Mouse (Mus musculus): Measurements from ENCODE around the gene Klhdc4.

Klhdc4 gene

DNA sequence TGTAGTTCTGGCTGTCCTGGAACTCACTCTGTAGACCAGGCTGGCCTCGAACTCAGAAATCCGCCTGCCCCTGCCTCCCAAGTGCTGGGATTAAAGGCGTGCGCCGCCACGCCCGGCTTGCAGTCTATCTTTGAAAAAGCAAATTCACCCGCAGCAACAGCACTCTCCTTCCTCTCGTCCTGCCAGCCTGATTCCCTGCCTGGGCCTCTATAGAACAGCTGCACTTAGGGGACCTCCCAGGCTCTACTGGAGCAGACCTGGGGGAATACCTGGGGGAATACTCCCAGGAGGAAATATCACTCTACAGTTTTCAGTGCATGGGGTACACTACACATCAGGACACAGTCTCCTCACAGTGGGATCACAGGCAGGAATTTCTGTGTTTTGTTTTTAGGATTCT, 19.9 kb upstream of the Klhdc4 start:
- no peak for DNase-seq (ENCODE audit: low spot score)

DNA sequence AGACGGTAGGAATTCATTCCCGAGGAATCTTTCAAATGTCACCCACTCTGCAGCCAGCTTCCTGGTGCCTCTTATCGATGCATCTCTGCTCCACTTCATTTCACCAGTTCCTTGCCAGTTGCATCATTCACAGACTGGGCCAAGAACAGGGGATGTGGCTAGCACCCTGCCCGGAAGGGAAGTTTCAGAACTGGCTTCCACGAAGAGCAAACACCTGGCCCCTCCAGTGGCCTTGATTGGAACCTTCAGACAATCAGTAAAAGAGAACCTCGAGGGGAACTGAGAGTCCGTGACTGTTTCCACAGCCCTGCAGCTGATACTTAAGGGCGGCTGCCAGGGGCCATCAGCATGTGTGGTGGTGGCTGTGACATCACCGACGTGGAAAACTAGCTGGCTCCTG, 19.1 kb upstream of the Klhdc4 start:
- DNase-seq (ENCODE audit: low spot score), result no peak

DNA sequence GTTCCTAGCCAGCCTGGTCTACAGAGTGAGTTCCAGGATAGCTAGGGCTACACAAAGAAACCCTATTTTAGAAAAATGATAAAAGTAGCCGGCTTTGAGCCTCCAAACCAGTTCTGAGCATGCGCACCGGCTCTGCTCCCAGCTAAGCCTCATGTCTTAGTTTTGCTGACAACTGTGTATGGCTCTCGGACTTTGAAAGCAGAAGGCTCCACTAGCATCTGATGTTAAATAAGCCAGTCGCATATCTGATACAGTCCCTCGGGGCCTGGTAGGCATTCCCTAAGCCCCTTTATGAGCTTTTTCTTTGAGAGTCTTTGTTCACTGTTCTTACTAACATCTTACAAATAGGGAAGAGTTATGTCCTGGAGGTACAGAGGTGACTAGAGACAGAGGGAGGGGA, 18.6 kb upstream of the Klhdc4 start:
- no peak for DNase-seq (ENCODE audit: low spot score)

DNA sequence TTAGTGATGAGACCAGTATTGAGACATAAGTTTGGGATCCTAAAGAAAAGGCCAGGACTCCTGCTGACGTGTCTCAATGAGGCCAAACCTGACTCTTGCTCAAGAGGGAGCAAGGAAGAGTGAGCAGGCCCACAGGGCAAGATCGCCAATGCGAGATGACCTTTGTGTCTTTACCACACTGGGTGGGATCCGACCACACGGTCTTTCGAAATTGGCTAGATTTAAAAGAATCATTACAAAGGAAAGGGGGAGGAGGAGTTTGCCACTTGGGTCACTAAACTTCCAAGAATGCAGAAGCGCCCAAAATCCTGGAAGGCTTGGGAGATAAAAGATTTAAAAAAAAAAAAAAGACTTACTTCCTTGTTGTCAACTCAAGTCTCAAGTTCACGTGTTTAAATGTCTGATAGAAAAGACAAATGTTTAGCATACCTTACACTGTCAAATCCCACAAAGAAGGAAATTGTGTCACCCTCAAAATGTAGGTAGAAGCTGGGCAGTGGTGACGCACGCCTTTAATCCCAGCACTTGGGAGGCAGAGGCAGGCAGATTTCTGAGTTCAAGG, 18.0 kb upstream of the Klhdc4 start:
- no peak for DNase-seq (ENCODE audit: low spot score)

DNA sequence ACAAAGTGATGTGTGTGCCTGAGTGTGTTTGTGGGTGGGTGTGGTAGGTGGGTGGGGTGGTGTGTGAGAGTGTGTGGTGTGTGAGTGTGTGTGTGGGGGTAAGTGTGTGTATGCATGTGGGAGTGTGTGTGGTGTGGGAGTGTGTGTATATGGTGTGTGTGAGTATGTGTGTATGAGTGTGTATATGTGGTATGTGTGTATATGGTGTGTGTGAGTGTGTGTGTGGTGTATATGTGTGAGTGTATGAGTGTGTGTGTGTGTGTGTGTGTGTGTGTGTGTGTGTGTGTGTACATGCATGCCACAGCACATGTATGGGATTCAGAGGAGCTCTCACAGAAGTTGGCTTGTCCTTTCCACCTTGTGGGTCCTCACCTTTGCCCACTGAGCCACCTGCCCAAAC, 17.4 kb upstream of the Klhdc4 start:
- DNase-seq (ENCODE audit: low spot score), result no peak

DNA sequence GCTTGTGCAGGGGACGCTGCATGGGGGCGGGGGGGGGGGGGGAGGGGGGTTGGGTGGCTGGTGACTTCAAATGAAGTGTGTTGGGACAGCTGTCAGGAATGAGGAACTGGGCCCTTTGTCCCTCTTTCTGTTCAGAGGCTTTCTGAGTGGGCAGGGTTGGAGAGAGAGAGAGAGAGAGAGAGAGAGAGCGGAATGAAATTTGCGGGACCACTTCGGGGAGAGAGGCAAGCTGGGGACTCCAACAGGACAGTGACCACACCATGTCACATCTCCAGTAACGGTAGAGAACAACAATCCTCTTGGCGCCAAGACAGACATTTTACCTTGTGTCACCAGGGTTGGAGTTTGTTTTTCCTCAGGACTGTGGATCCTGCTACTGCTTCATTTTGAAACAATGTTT, 15.4 kb upstream of the Klhdc4 start:
- no peak for DNase-seq (ENCODE audit: low spot score)

DNA sequence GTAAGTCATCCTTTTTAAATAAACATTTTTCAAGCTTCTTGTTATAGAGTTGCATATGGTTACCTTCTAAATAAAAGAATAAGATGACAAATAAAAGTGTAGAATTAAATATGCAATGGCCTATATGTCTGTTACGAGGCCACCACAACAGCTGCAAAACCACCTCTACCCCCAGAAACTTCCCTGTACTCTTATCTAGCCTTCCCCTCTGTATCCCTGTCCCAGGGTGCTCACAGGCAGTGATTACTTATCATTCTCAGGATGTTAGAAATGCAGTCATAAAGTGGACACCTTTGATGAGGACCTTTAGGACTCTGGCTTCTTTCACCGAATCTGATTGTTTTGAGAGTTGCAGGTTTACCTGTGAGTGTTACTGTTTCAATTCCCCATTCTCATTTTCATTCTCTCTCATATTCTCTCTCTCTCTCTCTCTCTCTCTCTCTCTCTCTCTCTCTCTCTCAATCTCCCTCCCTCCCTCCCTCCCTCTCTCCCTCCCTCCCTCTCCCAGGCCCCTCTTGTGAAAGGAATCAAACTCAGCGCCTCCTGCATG, 13.9 kb upstream of the Klhdc4 start:
- DNase-seq (ENCODE audit: low spot score), result no peak

DNA sequence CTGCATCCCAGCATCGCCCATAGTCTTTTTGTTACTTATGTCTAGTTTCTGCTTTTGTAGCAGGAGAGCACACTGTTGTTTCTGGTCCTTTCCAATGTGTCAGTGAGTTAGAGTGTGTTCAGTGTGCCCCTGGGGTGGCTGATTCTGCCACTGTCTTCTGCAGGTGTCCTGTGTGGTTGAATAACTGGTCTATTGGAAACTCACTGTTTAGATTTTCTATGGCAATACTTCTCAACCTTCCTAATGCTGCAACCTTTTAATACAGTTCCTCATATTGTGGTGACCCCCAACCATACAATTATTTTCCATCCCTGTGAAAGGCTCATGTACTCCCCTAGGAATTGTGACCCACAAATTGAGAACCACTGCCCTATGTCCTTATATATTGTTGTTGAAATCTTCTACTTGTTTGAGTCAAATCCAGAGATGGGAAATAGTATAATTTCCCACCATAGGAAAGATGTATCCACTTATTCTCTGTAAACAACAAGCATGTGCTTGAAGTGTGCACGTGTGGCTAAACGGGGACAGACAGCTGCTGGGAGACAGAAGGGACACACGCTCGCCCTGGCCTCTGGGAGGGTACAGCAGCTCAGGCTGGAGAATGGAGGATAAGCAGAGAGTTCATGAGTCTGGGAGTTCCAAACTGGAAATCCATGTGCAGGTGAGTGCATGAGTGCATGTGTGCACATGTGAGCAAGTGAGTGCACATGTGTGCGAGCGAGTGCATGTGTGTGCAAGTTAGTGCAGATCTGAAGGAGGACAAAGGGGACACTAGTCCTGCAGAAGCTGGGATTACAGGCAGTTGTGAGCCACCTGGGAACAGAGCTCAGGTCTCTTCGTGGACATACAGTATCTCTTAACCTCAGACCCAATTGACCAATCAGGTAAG, 12.9 kb upstream of the Klhdc4 start:
- DNase-seq (ENCODE audit: low spot score), result no peak

DNA sequence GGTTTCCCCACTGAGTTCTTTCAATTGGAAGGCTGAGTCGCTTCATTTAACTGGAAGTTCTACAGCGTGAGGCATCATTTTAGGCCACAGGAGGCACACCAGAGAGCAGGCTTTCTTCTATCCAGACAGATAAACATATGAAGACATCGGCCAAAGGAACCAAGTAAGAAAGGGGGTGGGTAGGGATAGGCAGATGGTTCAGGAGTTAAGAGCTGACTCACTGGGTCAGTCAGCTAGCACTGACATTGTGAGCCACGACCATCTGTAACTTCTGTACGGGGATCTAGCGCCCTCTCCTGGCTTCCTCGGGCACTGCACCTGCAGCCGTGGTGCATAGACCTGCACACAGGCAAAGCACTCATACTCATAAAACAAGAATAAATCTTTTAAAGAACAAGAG, 11.9 kb upstream of the Klhdc4 start:
- peak; percentile 82 for DNase-seq (ENCODE audit: low spot score)

DNA sequence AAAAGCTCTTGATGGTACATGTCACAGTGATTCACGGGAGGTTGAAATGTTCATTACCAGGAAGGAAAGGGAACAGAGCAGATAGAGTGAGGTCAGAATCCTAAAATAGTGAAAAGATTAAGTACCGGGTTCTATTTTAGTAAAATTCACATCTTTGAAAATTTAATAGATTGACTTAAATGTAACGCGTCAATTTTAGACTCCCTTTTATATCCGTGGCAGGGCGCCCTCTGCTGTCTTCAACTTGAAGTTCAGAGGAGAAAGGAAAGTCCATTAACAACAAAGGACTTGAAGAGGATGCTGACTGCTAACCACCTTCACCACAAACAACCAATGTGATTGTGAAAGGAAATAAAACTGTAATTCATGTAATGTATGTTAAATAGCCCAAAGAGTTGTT, 3.1 kb upstream of the Klhdc4 start:
- DNase-seq (ENCODE audit: low spot score), result peak; percentile 83

DNA sequence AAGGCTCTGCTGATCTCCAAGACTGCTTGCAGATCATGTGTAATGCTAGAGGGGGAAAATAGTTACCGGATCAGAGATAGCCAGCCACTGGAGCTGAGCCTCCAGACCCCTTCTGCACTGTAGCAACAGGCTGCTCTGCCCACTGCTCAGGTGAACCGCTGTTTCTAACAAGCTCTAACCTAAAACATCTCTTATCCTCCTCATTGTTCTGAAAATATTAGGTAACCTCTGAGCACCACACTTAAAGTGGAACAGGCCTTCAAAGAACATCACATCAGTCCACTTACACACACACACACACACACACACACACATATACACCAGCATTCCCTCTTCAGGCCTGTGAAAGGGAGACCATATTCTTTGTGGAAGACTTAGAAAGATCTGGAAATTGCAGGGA, 2.7 kb upstream of the Klhdc4 start:
- no peak for DNase-seq (ENCODE audit: low spot score)

DNA sequence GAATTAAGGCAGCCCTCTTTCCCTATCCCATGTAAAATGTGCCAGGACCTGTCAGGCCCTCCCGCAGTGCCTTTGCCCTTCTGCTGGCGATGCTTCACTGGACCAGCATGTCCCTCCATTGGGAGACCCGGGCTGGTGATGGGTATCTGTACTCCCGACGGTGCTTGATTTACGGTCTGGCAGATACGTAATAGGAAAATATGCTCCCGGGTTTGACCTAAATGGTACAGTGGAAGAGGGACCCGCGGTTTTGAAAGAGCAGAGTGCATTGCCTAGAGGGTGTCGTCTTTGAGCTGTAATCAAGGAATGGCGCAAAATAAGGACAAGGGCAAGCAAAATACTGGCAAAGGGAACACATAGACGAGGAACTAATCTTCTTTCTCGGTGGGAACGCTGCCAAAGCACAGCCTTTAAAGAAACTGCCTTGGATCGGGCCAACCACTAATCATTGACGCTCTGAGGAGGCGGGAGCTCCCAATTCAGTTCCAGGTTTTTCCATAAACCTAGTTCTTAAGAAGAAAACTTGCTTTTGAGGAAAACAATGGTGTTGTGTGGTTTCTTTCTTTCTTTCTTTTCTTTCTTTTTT, 501 bp upstream of the Klhdc4 start:
- DNase-seq (ENCODE audit: low spot score), result no peak

DNA sequence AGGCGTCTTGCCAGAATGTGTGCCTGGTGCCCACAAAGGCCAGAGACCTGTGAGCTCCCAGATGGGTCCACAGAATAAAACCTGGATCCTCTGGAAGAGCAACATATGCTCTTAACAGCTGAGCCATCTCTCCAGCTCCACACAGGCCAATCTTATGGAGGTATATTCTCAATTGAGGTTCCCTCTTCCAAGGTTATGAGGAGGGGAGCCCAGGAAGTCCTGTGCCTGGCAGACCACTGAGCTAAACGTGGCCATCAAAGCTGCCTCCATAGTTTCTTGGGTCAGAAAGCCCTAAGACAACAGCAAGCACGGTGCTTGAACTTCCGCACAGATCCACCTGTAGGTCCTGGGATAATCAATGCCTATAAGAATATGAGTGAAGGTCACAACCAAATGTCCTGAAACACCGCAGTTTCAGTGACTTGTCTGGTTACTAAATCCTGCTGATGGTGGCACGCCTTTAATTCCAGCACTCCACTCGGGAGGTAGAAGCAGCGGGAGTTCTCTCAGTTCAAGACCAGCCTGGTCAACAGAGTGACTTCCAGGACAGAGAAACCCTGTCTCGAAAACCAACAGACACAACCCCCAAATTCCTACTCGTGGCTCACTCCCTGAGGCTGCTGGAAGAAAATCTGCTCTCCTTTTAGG, 869 bp downstream of the Klhdc4 start:
- DNase-seq (ENCODE audit: low spot score), result no peak

DNA sequence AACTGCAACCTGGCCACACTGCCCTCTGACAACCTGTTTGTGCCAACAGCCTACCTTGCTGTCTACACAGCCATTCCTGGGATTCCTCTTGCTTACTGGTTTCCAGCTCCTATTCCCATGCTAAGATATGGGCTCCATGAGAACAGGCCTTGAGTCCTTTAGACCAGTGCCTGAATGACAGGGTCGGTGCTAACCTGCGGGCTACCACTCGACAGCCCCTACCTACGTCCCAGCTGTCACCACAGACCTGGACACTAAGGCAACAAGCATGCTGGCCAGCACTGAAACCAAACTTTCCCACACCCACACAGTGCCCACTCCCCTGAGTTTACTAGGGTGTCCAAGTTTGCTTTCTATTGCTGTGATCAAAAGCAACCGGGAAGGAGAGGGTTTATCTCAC, 1.6 kb downstream of the Klhdc4 start:
- no peak for DNase-seq (ENCODE audit: low spot score)

DNA sequence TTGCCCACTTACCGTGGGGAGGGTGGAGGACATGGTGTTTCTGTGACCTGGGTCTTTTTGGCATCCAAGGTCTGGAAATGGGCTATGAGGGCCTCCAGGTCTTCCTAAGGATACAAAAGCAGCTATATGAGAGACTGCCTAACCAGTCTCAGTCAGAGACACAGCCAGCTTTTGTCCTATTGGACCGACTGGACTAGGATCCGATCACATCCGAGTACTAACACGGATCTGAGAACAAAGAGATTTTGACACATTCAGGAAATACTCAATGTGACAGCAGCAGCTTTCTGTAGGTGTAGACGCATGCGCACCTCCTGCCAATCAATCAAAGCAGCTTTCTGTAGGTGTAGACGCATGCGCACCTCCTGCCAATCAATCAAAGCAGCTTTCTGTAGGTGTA, 7.6 kb downstream of the Klhdc4 start:
- no peak for DNase-seq (ENCODE audit: low spot score)

DNA sequence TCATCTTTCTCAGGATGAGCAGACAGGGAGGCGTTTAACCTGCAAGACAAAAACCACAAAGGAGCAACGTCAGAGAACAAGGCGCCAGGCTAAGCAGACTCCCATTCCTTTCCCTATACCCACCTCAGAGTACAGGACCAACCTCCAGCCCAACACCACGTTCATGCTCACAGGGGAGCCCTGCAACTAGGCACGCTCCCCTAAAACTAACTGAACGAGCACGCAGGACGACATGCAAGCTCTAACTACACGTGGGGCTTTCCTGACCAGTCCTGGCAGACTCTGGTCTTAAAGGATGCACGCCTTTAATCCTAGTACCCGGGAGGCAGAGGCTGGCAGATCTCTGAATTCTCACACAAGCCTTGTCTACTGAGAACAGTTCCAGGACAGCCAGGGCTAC, 8.0 kb downstream of the Klhdc4 start:
- no peak for DNase-seq (ENCODE audit: low spot score)

DNA sequence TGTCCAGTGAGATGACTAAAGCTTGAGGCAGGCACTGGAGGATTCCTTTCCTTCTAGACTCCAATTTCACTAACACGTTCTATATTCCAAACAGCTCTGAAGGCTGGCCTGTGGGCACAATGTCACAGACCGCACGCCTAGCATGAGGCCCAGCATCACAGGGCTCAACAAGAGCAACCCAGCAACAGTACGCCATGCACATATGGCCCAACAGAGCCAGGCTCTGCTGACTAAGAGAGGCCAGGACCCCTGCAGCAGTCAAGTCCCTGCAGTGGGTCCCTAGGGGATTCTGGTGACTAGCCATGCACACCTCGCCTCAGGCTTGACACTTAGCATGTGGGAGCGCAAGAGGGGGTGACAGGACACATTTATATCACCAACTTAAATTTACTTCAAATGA, 8.5 kb downstream of the Klhdc4 start:
- no peak for DNase-seq (ENCODE audit: low spot score)

DNA sequence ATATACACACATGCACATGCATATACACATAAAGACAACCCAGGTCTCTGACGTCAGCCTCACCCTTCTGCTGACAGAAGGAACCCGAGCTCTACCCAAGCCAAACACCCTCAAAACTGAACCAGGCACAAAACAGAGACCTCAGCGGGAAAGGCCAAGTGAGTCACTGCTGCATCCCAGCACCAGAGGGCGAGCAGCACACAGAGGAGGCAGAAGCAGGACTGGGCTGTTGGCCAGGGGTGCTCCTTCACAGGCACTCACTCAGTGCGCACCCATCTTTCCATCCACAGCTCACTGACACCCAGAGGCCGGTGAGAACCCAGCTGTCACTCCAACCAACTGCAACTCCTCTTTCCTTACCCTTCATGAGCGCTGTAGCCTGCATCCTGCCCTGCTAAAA, 11.1 kb downstream of the Klhdc4 start:
- DNase-seq (ENCODE audit: low spot score), result no peak

DNA sequence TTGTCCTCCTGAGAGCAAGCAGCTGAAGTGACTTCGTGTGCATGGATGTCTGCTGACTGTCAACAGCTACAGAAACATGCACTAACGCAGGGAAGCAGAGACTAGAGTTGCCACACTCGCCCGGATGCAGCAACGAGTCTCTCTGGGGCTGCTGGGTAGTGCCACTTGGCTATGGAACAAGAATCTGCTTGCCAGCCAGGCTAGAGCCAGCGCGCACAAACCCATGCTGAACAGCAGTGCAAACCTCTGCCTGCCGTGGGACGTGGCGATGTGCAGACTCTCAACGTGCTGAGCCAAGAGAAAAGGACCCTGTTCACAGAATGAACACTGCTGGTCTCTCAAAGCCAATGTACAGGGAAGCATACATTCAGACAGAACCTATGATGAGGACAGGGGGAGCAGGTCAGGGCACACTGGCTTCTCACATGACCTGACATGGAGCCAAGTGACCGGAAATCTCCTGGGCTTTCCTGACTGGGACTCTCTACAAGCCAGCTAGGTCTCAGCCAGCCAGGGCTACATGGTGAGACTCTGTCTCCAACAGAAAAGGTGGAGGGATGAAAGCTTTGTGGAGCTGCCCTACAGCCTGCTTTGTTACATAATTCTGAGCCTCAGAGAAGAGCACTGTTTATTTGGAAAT, 17.3 kb downstream of the Klhdc4 start:
- no peak for DNase-seq (ENCODE audit: low spot score)

DNA sequence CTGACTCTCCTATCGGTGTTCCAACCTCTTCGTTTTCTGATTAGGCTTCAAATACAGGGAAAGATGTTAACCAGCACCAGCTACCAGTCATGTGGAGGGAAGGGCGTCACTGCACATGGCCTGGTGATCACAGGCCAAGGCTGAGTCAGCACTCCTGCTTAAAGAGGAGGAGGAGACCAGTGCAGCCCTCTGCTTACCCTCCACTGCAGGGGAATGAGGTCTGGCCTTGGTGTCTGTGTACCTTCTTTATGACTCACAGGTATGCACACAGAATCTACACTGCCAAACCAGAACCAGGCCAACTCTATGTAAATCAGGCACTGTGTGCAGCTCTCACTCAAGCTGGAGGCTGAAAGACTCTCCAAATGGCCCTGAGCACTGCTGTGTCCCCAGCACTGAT, 17.9 kb downstream of the Klhdc4 start:
- no peak for DNase-seq (ENCODE audit: low spot score)

DNA sequence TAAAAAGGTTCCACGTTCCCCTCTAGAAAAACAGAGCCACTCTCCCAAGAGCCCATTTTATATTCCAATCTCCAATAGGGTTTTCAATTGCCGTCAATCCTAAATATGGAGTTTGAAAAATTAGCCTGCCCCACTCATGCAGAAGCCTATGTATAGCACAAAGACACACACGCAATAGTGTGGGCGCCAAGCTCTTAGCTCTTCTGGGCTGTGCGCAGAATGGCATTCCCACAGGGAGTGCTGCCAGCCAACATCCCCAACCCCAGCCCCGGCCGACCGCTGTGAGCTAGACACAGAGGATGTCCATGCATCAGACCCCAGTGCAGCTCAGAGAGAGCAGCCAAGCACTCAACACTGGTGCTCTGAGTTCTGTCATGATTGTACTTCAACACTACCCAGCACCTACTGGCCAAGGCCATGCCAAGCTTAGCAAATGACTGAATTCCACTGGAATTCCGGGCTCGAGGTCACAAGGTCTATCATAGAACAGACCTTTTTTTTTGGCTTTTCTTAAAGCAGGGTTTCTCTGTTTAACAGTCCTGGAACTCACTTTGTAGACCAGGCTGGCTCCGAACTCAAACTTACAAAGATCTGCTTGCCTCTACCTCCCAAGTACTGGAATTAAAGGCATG, 19.7 kb downstream of the Klhdc4 start:
- no peak for DNase-seq (ENCODE audit: low spot score)

DNA sequence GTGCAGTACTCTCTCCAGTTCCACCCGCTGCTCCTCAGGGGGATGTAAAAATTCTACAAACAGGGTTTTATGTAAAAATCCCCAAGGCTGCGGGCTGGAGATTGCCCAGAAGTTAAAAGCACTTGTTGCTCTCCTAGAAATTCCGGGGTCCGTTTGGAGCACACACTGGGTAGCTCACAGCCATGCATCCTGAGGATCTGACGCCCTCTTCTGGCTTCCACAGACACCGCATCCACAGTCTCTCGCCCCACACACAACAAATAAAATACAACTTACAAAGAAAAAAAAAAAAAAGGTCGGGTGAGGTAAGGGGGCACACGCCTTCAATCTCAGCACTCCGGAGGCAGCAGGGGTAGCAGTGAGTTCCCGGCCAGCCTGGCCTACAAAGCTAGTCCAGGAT, 21.3 kb downstream of the Klhdc4 start:
- DNase-seq (ENCODE audit: low spot score), result no peak

All from retina, embryonic 14.5 days (tissue).